Mouse (Mus musculus): ENCODE measurements around the gene Pgbd5. TPM values are rescaled to one million over a fixed set of nuclear protein-coding genes. Genes with fewer than 3 reads are reported as not detected.
"Not testable (repeated sequence)": the region's sequence is repeated elsewhere in the genome, so short reads cannot be mapped to it uniquely, and the experiment has no call there.

Gene Pgbd5
- polyA plus RNA-seq, 1 experiment from 2014 or later, result 0.15 TPM

- not testable (repeated sequence) for ATAC-seq (ENCODE audit: insufficient read depth)
Measured at GRCm38 (mm10) chr8:124428721-124429120, 10.7 kb downstream of the Pgbd5 start.

DNA sequence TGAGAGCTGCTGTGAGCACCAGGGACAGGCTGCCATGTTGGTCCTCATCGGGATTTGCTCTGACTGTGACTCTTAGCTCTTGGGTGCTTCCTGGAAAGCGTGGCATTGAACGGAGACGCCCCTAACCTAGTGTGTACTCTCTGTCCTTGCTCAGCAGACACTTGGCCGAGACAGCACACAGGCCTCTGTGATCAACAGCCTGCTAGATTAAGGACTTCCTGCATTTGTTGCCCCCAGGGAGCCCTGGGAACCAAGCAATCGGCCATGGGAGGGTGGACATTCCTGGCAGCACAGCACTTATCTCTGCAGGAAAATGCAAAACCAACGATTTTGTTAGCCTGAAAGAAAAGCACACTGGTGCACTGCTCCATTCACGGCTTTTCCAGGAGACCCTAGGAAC, 18.0 kb downstream of the Pgbd5 start:
- Histone ChIP-seq H3K27me3 (no peaks in the 10 kb centered on the region), H3K27ac (replicated peaks) (no peak overlapping the region), H3K9me3 (replicated peaks) (no peaks in the 10 kb centered on the region), H3K9ac (no peak overlapping the region), H3K4me3 (replicated peaks) (no peak overlapping the region), H3K4me1 (replicated peaks) (no peaks in the 10 kb centered on the region), H3K4me2 (no peak overlapping the region), H3K36me3 (replicated peaks) (no peaks in the 10 kb centered on the region)
- 17% methylated on average over 8 of the region's 8 CpGs for WGBS (ENCODE audit: insufficient replicate concordance)
- no peak for ATAC-seq (ENCODE audit: insufficient read depth)

More at GRCm38 (mm10) chr8:124428721-124429120, 10.7 kb downstream of the Pgbd5 start:
- H3K27me3 ChIP-seq, result peaks cover 40% of the 10 kb centered on the region
- not testable (repeated sequence) for H3K4me1 ChIP-seq (replicated peaks); H3K36me3 ChIP-seq (replicated peaks); H3K4me2 ChIP-seq; H3K9me3 ChIP-seq (replicated peaks); H3K9ac ChIP-seq; H3K27ac ChIP-seq (replicated peaks); H3K4me3 ChIP-seq (replicated peaks)
- 29% methylated on average over 2 of the region's 2 CpGs for WGBS (ENCODE audit: insufficient replicate concordance)

DNA sequence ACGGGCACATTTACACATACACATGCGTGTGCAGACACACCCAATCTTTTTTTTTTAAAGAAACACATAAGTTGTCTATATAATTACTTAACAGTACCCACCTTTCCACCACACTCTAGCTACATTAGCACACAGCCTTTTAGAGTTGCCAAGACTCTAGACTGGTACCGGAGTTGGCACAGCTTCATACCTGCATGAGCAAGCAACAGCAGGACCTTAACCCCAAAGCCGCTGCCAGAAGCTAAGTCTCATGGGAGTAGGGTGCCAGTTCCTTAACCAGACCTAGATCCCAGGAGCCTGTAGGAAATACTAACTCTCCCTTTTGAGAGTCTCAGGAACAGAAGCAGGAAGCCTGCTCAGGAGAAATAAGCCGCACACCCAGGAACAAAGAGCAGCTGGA, 20.5 kb downstream of the Pgbd5 start:
- H3K4me2 ChIP-seq, result no peak overlapping the region
- H3K27ac ChIP-seq (replicated peaks), result no peak overlapping the region
- H3K9me3 ChIP-seq (replicated peaks), result no peaks in the 10 kb centered on the region
- no peaks in the 10 kb centered on the region for H3K36me3 ChIP-seq (replicated peaks)
- H3K27me3 ChIP-seq, result no peaks in the 10 kb centered on the region
- no peaks in the 10 kb centered on the region for H3K4me1 ChIP-seq (replicated peaks)
- H3K4me3 ChIP-seq (replicated peaks), result no peak overlapping the region
- no peak for ATAC-seq (ENCODE audit: insufficient read depth)
- no peak overlapping the region for H3K9ac ChIP-seq
- WGBS (ENCODE audit: insufficient replicate concordance), result 71% methylated on average over 5 of the region's 5 CpGs

DNA sequence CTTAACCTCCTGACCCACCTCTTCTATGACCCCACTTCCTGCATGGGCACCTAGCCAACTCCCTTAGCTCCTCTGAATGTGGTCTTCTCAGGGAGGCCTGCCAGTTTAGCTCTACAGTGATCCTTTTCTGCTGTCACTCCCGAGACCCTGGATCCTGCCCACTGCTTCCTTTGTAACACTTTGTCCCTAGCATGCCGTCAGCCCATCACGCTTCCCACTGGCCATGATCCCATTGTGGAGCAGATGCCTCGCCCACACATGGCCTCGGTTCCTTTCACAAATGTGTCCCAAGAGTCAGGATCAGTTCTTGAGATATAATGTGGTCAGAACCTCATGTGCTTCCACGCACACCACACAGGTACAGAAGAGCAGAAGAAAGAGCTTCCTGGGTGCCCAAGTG, 21.3 kb downstream of the Pgbd5 start:
- no peak overlapping the region for H3K9ac ChIP-seq
- 59% methylated on average over 6 of the region's 6 CpGs for WGBS (ENCODE audit: insufficient replicate concordance)
- H3K36me3 ChIP-seq (replicated peaks), result no peaks in the 10 kb centered on the region
- H3K27ac ChIP-seq (replicated peaks), result no peak overlapping the region
- ATAC-seq (ENCODE audit: insufficient read depth), result no peak
- H3K9me3 ChIP-seq (replicated peaks), result no peaks in the 10 kb centered on the region
- H3K4me2 ChIP-seq, result no peak overlapping the region
- no peaks in the 10 kb centered on the region for H3K4me1 ChIP-seq (replicated peaks)
- H3K4me3 ChIP-seq (replicated peaks), result no peak overlapping the region
- H3K27me3 ChIP-seq, result no peaks in the 10 kb centered on the region

DNA sequence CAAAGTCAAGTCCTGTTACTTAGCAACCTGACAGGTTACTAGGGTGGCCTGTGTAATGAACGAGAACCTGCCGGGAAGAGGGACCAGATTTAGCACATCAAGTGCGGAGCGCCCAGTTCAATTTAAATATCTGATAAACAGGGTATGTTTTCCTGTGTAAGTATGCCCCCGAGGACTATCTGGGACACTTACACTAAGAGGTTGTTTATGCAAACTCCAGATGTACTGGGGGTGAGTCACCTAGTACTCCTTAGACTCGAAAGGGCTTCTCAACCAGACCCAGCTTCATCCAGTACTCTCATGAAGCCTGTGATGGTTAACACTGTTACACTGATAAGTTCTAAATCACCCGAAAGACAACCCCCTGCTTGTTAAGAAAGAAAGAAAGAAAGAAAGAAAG, 22.8 kb downstream of the Pgbd5 start:
- H3K27ac ChIP-seq (replicated peaks), result no peak overlapping the region
- no peak overlapping the region for H3K4me2 ChIP-seq
- H3K9me3 ChIP-seq (replicated peaks), result no peaks in the 10 kb centered on the region
- no peaks in the 10 kb centered on the region for H3K27me3 ChIP-seq
- no peak overlapping the region for H3K4me3 ChIP-seq (replicated peaks)
- no peaks in the 10 kb centered on the region for H3K4me1 ChIP-seq (replicated peaks)
- H3K36me3 ChIP-seq (replicated peaks), result no peaks in the 10 kb centered on the region
- 59% methylated on average over 7 of the region's 7 CpGs for WGBS (ENCODE audit: insufficient replicate concordance)
- no peak for ATAC-seq (ENCODE audit: insufficient read depth)
- no peak overlapping the region for H3K9ac ChIP-seq

DNA sequence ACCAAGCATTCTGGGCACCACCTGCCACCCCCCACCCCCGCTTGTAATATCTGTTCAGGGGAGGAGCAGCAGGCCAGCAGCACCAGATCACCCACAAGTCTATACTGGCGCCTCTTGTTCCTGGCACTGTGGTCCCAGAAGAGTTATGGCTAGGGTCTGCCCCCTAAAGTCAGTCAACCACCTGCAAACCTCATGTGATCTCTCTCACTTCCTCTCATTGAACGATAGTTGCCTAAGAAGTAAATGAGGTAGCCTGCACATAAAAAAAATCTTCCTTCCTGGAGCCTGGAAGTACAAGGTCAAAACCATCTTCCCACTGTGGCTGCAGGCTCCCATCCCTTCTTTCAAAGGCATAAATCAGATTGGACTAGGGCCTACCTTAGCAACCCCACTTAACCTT, 23.7 kb downstream of the Pgbd5 start:
- H3K4me1 ChIP-seq (replicated peaks), result no peaks in the 10 kb centered on the region
- H3K27me3 ChIP-seq, result no peaks in the 10 kb centered on the region
- H3K27ac ChIP-seq (replicated peaks), result no peak overlapping the region
- H3K36me3 ChIP-seq (replicated peaks), result no peaks in the 10 kb centered on the region
- no peak overlapping the region for H3K9ac ChIP-seq
- no peaks in the 10 kb centered on the region for H3K9me3 ChIP-seq (replicated peaks)
- no peak for ATAC-seq (ENCODE audit: insufficient read depth)
- H3K4me2 ChIP-seq, result no peak overlapping the region
- no peak overlapping the region for H3K4me3 ChIP-seq (replicated peaks)
- WGBS (ENCODE audit: insufficient replicate concordance), result 40% methylated on average over 3 of the region's 3 CpGs

- Histone ChIP-seq H3K4me3 (replicated peaks) (no peak overlapping the region), H3K4me1 (replicated peaks) (no peaks in the 10 kb centered on the region), H3K36me3 (replicated peaks) (no peaks in the 10 kb centered on the region), H3K9me3 (replicated peaks) (no peaks in the 10 kb centered on the region), H3K4me2 (no peak overlapping the region), H3K27me3 (no peaks in the 10 kb centered on the region), H3K9ac (no peak overlapping the region), H3K27ac (replicated peaks) (no peak overlapping the region)
- 61% methylated on average over 8 of the region's 8 CpGs for WGBS (ENCODE audit: insufficient replicate concordance)
- no peak for ATAC-seq (ENCODE audit: insufficient read depth)
Measured at GRCm38 (mm10) chr8:124415002-124415401, 24.5 kb downstream of the Pgbd5 start.

DNA sequence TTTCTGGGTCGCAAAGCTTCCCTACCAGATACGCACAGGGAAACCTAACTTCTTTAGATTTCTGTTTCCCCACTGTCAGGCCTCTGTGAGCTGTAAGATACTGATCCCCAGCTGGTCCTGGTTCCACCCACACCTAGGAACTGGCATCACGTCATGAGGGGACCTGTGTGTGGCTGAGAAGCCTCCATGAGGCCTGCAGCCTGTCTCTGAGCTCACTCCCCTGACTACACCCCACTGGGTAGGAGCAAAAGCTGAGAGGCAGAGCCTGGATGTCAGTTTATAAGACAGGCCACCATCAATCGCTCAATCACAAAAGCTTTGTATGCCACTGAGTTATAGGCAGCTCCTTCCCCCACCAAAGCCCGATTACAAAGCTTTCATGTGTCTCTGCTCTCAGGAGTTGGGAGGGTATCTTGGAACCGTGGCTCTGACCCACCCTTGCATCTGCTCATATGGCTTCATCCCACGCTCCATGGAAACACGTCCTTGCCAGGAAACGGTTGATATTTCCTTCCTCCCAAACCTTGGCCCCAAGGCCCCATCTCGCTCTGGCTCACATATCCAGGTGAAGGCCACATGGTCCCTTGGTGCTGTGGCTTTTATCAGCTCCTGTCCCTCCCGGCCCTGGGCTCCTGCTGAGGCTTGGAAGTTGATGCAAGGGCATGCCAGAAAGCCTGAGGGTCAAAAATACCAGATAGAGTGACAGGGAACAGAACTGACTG, 26.1 kb downstream of the Pgbd5 start:
- Histone ChIP-seq H3K27ac (replicated peaks) (no peak overlapping the region), H3K27me3 (no peaks in the 10 kb centered on the region), H3K9ac (no peak overlapping the region), H3K36me3 (replicated peaks) (no peaks in the 10 kb centered on the region), H3K4me2 (no peak overlapping the region), H3K9me3 (replicated peaks) (no peaks in the 10 kb centered on the region), H3K4me1 (replicated peaks) (no peaks in the 10 kb centered on the region), H3K4me3 (replicated peaks) (no peak overlapping the region)
- WGBS (ENCODE audit: insufficient replicate concordance), result 51% methylated on average over 11 of the region's 11 CpGs
- ATAC-seq (ENCODE audit: insufficient read depth), result no peak

- no peaks in the 10 kb centered on the region for H3K36me3 ChIP-seq (replicated peaks)
- no peak overlapping the region for H3K9ac ChIP-seq
- 65% methylated on average over 19 of the region's 19 CpGs for WGBS (ENCODE audit: insufficient replicate concordance)
- no peak overlapping the region for H3K27ac ChIP-seq (replicated peaks)
- no peaks in the 10 kb centered on the region for H3K27me3 ChIP-seq
- no peaks in the 10 kb centered on the region for H3K4me1 ChIP-seq (replicated peaks)
- H3K4me3 ChIP-seq (replicated peaks), result no peak overlapping the region
- H3K4me2 ChIP-seq, result no peak overlapping the region
- no peaks in the 10 kb centered on the region for H3K9me3 ChIP-seq (replicated peaks)
- ATAC-seq (ENCODE audit: insufficient read depth), result no peak
Measured at GRCm38 (mm10) chr8:124412496-124413243, 26.8 kb downstream of the Pgbd5 start.

- Histone ChIP-seq H3K9ac (no peak overlapping the region), H3K4me3 (replicated peaks) (no peak overlapping the region), H3K4me2 (no peak overlapping the region), H3K4me1 (replicated peaks) (no peaks in the 10 kb centered on the region), H3K27ac (replicated peaks) (no peak overlapping the region), H3K36me3 (replicated peaks) (no peaks in the 10 kb centered on the region), H3K27me3 (no peaks in the 10 kb centered on the region), H3K9me3 (replicated peaks) (no peaks in the 10 kb centered on the region)
- WGBS (ENCODE audit: insufficient replicate concordance), result 60% methylated on average over 11 of the region's 12 CpGs
- no peak for ATAC-seq (ENCODE audit: insufficient read depth)
Measured at GRCm38 (mm10) chr8:124404471-124405260, 34.8 kb downstream of the Pgbd5 start.

DNA sequence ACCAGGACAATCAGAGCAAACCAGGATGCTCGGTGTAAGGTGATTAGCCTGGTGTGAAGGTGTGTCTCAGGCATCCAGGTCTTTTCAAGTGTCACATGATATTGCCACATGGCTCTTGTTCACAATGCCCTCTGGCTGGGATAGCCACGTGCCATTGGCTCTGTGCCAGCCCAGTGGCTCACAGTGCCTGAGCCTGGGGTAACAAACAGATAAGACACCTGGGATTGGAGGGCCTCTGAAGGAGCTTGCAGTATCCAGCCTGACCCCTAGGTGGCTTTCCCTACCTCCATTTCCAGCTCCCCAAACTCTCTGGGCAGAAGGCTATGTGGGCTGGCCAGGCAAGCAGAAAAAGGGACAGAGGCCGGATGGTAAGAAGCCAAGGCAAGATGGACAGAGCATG, 35.6 kb downstream of the Pgbd5 start:
- Histone ChIP-seq H3K4me1 (replicated peaks) (no peaks in the 10 kb centered on the region), H3K4me2 (no peak overlapping the region), H3K27me3 (no peaks in the 10 kb centered on the region), H3K36me3 (replicated peaks) (no peaks in the 10 kb centered on the region), H3K9me3 (replicated peaks) (no peaks in the 10 kb centered on the region), H3K27ac (replicated peaks) (no peak overlapping the region), H3K9ac (no peak overlapping the region), H3K4me3 (replicated peaks) (no peak overlapping the region)
- ATAC-seq (ENCODE audit: insufficient read depth), result no peak
- 34% methylated on average over 3 of the region's 3 CpGs for WGBS (ENCODE audit: insufficient replicate concordance)
